Mouse (Mus musculus): Measurements from ENCODE around the gene Osgep. TPM values are rescaled to one million over a fixed set of nuclear protein-coding genes. Genes with fewer than 3 reads are reported as not detected.
"Not testable (repeated sequence)": the region's sequence is repeated elsewhere in the genome, so short reads cannot be mapped to it uniquely, and the experiment has no call there.

The Osgep gene
- total and polyA plus RNA-seq, 2 experiments from 2014 or later, result 43.7 to 64.9 TPM

DNA sequence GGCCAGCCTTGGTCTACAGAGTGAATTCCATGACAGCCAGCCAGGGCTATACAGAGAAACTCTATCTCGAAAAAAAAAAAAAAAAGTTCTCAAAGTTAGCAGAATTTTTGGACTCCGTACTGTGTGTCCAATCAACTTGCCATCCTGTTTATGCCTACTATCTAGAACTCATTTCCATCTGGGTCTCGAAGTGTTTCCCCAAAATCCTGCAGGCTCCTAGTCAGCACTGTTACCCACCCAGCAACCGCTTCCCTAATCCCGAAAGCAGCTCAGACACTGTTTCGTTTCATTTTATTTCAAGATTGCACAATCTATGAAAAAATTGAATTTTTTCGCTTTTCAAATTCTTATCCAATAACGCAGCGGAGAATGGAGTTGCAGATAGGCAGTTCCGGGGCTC is 30.8 kb upstream of the Osgep start:
- H3K36me3 ChIP-seq (ENCODE audit: insufficient read depth, low read length), result no peaks in the 10 kb centered on the region
- no peaks in the 10 kb centered on the region for H3K9me3 ChIP-seq (ENCODE audit: low read length)
- H3K27ac ChIP-seq (ENCODE audit: low read depth, low read length), result no peak overlapping the region
- TF ChIP-seq CTCF (IDR thresholded peaks at IDR 0.05), result no peak
- H3K27me3 ChIP-seq (ENCODE audit: insufficient read depth, low read length), result no peaks in the 10 kb centered on the region
- ATAC-seq (ENCODE audit: low FRiP score), result no peak
- no peak overlapping the region for H3K4me2 ChIP-seq (ENCODE audit: low read depth, low read length, poor library complexity, severe bottlenecking)
- 89% methylated on average over 10 of the region's 10 CpGs for WGBS
- no peak overlapping the region for H3K4me3 ChIP-seq (ENCODE audit: low read depth, low read length)
- DNase-seq (ENCODE audit: low spot score), result no peak
- H3K4me1 ChIP-seq (ENCODE audit: insufficient read depth, low read length), result no peaks in the 10 kb centered on the region
- no peak overlapping the region for H3K9ac ChIP-seq (replicated peaks; ENCODE audit: low read length, poor library complexity, severe bottlenecking)

DNA sequence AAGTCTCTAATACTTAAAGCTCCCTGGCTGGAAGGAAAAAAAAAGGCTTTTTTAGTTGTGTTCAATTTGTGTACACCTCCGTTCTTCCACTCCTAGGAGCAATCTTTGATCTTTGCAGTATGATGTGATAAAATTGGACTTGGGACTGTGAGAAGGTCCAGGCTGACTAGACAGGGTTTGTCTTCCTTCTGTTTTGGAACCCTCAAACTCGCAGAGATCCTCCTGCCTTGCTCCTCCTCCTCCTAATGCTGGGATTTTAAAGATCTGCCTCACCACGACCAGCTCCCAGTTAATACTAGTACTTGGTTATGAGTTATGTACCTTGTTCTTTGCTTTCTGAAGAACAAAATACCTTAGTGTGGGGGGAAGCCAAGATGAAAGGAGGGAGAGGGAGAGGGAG is 20.8 kb upstream of the Osgep start:
- H3K9ac ChIP-seq (replicated peaks; ENCODE audit: low read length, poor library complexity, severe bottlenecking); H3K9me3 ChIP-seq (ENCODE audit: low read length); ATAC-seq (ENCODE audit: low FRiP score); H3K27ac ChIP-seq (ENCODE audit: low read depth, low read length); H3K36me3 ChIP-seq (ENCODE audit: insufficient read depth, low read length); H3K27me3 ChIP-seq (ENCODE audit: insufficient read depth, low read length); DNase-seq (ENCODE audit: low spot score); H3K4me1 ChIP-seq (ENCODE audit: insufficient read depth, low read length): not testable (repeated sequence)
- Histone ChIP-seq H3K4me2 (ENCODE audit: low read depth, low read length, poor library complexity, severe bottlenecking) (peak overlapping the region; percentile 59), H3K4me3 (ENCODE audit: low read depth, low read length) (peak overlapping the region; percentile 46)
- 20% methylated on average over 3 of the region's 3 CpGs for WGBS

DNA sequence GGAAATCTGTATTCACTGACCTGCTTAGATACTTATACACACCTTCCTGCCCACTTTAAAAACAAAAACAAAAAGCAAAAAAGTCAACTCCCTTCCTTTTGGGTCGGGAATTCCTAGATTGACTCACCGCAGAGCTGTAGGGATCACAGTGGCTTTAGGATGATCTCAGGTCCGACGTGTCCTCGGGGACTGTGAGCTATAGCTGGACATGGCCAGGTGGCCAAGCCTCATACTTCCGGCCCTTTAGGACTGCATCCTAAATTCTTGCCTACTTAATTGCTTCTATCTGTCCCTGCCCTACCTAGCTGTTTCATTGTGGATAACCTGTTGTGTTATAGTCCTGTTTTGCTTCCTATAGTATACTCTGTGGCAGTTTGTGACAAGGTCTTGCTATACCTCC is 20.4 kb upstream of the Osgep start:
- H3K4me3 ChIP-seq (ENCODE audit: low read depth, low read length), result peak overlapping the region; percentile 46
- H3K27me3 ChIP-seq (ENCODE audit: insufficient read depth, low read length); H3K9me3 ChIP-seq (ENCODE audit: low read length); ATAC-seq (ENCODE audit: low FRiP score); DNase-seq (ENCODE audit: low spot score); H3K36me3 ChIP-seq (ENCODE audit: insufficient read depth, low read length); H3K4me1 ChIP-seq (ENCODE audit: insufficient read depth, low read length): not testable (repeated sequence)
- peak overlapping the region; percentile 67; the same call in 1 of the 2 replicates for H3K27ac ChIP-seq (ENCODE audit: low read depth, low read length)
- peak overlapping the region; percentile 59 for H3K4me2 ChIP-seq (ENCODE audit: low read depth, low read length, poor library complexity, severe bottlenecking)
- WGBS, result 7% methylated on average over 6 of the region's 6 CpGs
- peak overlapping the region; percentile 50 for H3K9ac ChIP-seq (replicated peaks; ENCODE audit: low read length, poor library complexity, severe bottlenecking)

DNA sequence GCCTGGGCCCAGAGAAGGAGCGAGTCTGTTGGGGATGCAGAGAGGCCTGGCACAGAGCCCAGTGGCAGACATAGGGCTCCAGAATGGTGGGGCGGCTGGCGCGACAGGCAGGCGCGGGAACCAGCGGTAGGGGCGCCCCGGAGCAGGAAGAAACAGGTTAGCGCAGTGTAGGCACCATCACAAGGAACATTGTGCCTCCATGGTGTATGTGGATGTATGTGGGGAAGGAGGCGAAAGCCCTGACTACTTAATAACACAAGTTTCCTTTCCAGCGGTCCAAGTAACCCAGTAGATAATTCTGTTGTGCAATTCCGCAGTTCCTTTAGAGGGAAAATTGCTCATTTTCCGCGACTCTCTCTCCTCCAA is 20.0 kb upstream of the Osgep start:
- peak; percentile 58 for DNase-seq (ENCODE audit: low spot score)
- not testable (repeated sequence) for H3K9me3 ChIP-seq (ENCODE audit: low read length); H3K4me1 ChIP-seq (ENCODE audit: insufficient read depth, low read length); H3K36me3 ChIP-seq (ENCODE audit: insufficient read depth, low read length); H3K27me3 ChIP-seq (ENCODE audit: insufficient read depth, low read length)
- H3K9ac ChIP-seq (replicated peaks; ENCODE audit: low read length, poor library complexity, severe bottlenecking), result peak overlapping the region; percentile 50
- ATAC-seq (ENCODE audit: low FRiP score), result peak; percentile 97
- peak overlapping the region; percentile 59 for H3K4me2 ChIP-seq (ENCODE audit: low read depth, low read length, poor library complexity, severe bottlenecking)
- H3K27ac ChIP-seq (ENCODE audit: low read depth, low read length), result peak overlapping the region; percentile 67
- H3K4me3 ChIP-seq (ENCODE audit: low read depth, low read length), result peak overlapping the region; percentile 46
- WGBS, result 0% methylated on average over 12 of the region's 15 CpGs
- TF ChIP-seq CTCF (IDR thresholded peaks at IDR 0.05), result peak; percentile 50

DNA sequence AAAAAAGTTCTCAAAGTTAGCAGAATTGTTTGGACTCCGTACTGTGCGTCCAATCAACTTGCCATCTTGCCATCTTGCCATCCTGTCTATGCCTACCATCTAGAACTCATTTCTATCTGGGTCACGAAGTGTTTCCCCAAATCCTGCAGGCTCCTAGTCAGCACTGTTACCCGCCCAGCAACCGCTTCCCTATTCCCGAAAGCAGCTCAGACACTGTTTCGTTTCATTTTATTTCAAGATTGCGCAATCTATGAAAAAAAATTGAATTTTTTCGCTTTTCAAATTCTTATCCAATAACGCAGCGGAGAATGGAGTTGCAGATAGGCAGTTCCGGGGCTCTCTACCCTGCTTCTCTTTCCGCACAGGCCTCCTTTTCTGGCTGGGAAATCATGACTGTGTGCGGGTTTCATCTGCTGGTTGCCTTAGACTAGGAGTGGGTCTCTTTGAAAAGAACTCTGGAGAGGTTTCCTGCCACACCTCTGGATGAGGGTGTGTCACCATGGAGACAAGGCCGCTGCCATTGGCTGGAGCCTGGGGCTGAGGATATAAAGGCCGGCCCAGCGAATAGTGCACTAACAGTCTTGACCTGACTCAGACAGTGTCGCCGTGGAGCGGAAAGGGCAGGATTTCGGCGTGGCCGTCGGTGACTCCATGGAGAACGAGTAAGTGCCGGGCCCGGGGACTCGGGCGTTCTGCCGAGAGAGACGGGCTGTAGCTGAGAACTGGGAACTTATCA is 19.4 kb upstream of the Osgep start, which contains the start of gene Gm49342:
Gene Gm49342 (plus strand): TSS at position 586 of the 736 bp plus-strand sequence.
- DNase-seq (ENCODE audit: low spot score), result peak; percentile 94

DNA sequence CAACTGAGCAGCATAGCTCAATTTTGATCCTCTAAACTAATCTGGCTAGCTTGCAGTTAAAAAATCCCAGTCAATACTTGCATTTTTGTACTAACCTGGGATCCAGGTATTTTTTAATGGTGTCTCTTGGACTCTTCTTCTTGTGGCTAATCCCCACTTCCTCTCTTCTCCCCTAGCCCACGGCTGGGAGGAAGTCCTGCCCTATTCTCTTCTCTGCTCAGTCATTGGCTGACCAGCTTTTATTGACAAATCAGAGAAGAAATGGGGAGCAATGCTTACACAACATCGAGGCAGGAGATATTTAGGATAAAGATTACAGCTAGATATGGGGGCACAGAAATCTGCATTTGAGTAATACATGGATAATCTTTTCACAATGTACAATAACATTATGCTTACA is 14.2 kb upstream of the Osgep start:
- Histone ChIP-seq H3K4me3 (ENCODE audit: low read depth, low read length) (no peak overlapping the region), H3K9ac (replicated peaks; ENCODE audit: low read length, poor library complexity, severe bottlenecking) (no peak overlapping the region), H3K4me1 (ENCODE audit: insufficient read depth, low read length) (no peaks in the 10 kb centered on the region), H3K9me3 (ENCODE audit: low read length) (no peaks in the 10 kb centered on the region), H3K27me3 (ENCODE audit: insufficient read depth, low read length) (no peaks in the 10 kb centered on the region), H3K27ac (ENCODE audit: low read depth, low read length) (no peak overlapping the region), H3K4me2 (ENCODE audit: low read depth, low read length, poor library complexity, severe bottlenecking) (no peak overlapping the region), H3K36me3 (ENCODE audit: insufficient read depth, low read length) (no peaks in the 10 kb centered on the region)
- DNase-seq (ENCODE audit: low spot score), result no peak
- no peak for ATAC-seq (ENCODE audit: low FRiP score)
- WGBS, result 43% methylated on average over 2 of the region's 2 CpGs
- TF ChIP-seq CTCF (IDR thresholded peaks at IDR 0.05), result no peak

More for the DNA sequence above, 19.4 kb upstream of the Osgep start, which contains the start of gene Gm49342:
- ATAC-seq (ENCODE audit: low FRiP score), result peak; percentile 98
- Histone ChIP-seq H3K9ac (replicated peaks; ENCODE audit: low read length, poor library complexity, severe bottlenecking) (peak within 1 kb of the TSS; percentile 50), H3K4me2 (ENCODE audit: low read depth, low read length, poor library complexity, severe bottlenecking) (peak within 1 kb of the TSS; percentile 59), H3K27me3 (ENCODE audit: insufficient read depth, low read length) (no peaks in the 10 kb centered on the region), H3K4me1 (ENCODE audit: insufficient read depth, low read length) (no peaks in the 10 kb centered on the region), H3K27ac (ENCODE audit: low read depth, low read length) (peak within 1 kb of the TSS; percentile 67), H3K9me3 (ENCODE audit: low read length) (no peaks in the 10 kb centered on the region), H3K4me3 (ENCODE audit: low read depth, low read length) (peak within 1 kb of the TSS; percentile 46), H3K36me3 (ENCODE audit: insufficient read depth, low read length) (no peaks in the 10 kb centered on the region)
- WGBS, result 16% methylated on average over 31 of the region's 31 CpGs
- peak; percentile 50; the same call in 1 of the 2 replicates for TF ChIP-seq CTCF (IDR thresholded peaks at IDR 0.05)

Measured in midbrain, postnatal 0 days (tissue).